Mouse (Mus musculus): ENCODE data around the gene Col4a2. TPM values are rescaled to one million over a fixed set of nuclear protein-coding genes. Genes with fewer than 3 reads are reported as not detected.

Col4a2 gene
- total RNA-seq, 1 experiment from 2014 or later, result 16.9 TPM

DNA sequence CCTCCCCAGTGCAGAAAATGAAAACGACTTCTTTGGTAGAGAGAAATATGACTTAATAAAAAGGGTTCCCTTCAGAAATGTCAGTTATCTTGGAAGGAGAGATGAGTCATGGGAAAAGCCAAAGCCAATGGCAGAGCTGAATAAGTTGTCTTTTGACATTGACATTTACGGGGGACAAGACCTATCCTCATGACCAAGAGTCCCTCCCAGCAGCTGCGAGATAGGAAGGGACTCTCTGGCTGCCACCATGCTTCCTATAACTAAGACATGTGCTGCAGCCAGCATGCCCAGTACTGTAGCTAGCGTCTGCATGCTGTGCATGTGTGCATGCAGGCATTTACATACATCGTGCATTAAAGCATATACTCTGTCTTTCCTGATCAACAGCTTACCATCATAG is 53.6 kb downstream of the Col4a2 start:
- no peak for ATAC-seq (replicated peaks in 1 of 2; ENCODE audit: insufficient read depth in 1 of 2, low FRiP score in 2 of 2, low TSS enrichment in 1 of 2, low read depth in 1 of 2, poor library complexity in 2 of 2, severe bottlenecking in 2 of 2)

DNA sequence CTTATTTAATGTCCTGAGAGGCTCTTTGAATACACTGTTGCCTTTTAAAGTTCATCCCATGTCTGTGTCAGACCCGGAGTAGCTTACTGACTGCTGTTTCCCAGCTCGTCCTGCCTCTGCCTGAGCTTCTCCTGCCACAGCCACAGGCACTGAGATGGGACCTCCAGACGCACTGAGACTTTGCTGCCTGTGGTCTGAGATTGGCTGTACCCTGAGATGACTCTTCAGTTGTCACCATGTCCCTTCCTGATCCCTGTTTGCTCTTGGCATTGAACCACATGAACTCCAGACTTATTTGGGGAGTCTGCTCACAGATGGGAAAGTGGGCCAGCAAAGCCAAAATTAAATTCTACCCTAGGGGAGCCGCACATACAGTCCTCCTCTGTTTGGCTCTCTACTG is 54.1 kb downstream of the Col4a2 start:
- no peak for ATAC-seq (replicated peaks in 1 of 2; ENCODE audit: insufficient read depth in 1 of 2, low FRiP score in 2 of 2, low TSS enrichment in 1 of 2, low read depth in 1 of 2, poor library complexity in 2 of 2, severe bottlenecking in 2 of 2)

DNA sequence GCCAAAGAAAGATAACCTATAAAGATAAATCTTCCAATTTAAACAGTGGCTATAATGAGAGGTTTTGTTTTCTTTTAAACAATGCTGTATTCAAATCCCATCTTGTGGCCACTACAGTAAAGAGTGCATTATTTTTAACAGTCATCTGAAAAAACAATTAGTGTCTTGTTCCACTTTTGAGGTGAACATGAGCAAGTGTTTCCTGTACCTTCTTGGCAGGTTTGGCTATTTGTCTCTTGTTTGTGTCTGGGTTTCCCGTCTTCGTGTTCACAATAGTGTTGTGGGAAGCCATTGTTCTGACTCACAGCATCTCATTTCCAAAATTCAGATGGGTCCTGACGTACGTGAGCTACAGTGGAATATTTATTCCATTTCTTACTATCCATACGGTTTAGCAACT is 55.1 kb downstream of the Col4a2 start:
- no peak for ATAC-seq (replicated peaks in 1 of 2; ENCODE audit: insufficient read depth in 1 of 2, low FRiP score in 2 of 2, low TSS enrichment in 1 of 2, low read depth in 1 of 2, poor library complexity in 2 of 2, severe bottlenecking in 2 of 2)

DNA sequence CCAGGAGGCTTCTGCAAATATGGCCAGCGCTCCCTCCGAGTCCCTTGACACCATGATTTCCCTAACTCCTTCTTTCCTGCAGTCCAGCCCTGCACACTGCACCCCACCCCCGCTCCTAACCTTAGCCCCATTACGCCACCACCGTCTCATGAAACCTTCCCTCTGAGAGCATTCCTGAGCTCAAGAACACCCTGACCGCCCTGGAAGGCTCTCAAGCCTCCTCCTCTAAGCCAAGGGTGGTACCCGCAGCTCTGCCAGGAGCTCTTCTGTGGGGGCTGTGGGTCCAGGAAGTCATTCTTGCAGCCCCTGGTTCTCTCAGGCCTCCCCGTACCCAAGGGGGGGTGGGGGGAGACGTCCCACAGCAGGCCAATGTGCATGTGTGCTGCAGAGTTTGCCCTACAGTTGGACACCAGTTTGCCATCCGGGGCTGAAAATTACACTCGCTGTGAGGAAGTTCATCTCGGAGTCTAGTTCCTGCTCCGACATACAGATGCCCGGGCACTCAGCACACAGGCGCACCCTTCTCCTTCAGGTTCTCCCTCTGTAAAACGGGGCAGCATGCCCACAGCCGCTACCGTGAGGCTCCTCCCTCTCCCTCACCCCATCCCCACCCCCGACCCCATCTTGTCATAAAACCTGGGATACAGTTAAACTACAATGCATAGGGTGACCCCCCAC is 57.1 kb downstream of the Col4a2 start:
- ATAC-seq (replicated peaks in 1 of 2; ENCODE audit: insufficient read depth in 1 of 2, low FRiP score in 2 of 2, low TSS enrichment in 1 of 2, low read depth in 1 of 2, poor library complexity in 2 of 2, severe bottlenecking in 2 of 2), result no peak

DNA sequence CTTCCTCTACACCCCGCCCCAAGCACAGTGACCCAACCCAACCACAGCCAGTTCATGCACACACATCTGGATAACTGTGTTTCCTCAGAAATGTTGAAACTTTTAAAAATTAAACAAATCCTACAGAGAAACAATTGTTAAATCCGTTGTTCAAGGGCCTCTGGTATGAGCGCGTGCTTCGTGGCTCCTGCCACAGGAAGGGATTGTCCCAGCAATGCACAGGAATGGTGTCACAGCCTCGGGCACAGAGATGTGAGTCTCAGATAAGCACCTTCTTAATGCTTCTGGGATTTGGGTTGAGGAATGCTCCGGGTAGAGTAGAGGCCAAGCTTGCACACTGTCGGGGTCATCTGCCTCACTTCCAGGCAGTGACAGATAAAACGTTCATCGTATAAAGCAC is 58.7 kb downstream of the Col4a2 start:
- ATAC-seq (replicated peaks in 1 of 2; ENCODE audit: insufficient read depth in 1 of 2, low FRiP score in 2 of 2, low TSS enrichment in 1 of 2, low read depth in 1 of 2, poor library complexity in 2 of 2, severe bottlenecking in 2 of 2), result no peak

DNA sequence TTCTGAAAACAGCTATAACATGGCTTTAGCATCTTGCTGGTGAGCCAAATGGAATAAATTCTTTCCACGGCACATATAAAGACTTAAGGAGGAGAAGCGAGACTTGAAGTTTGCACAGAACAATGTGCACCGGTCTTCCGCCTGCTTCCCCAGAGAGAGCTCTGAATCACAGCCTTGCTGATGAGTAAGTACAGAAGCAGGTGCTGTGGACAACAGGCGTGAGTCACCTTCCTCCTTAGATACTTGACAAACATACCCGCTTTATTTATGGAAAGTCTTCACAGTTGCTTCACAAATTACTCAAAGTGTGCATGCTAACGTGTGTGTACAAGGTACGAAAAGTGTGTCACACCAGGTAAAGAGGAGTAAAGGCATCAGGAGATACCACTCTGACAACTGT is 59.5 kb downstream of the Col4a2 start:
- ATAC-seq (replicated peaks in 1 of 2; ENCODE audit: insufficient read depth in 1 of 2, low FRiP score in 2 of 2, low TSS enrichment in 1 of 2, low read depth in 1 of 2, poor library complexity in 2 of 2, severe bottlenecking in 2 of 2), result no peak

DNA sequence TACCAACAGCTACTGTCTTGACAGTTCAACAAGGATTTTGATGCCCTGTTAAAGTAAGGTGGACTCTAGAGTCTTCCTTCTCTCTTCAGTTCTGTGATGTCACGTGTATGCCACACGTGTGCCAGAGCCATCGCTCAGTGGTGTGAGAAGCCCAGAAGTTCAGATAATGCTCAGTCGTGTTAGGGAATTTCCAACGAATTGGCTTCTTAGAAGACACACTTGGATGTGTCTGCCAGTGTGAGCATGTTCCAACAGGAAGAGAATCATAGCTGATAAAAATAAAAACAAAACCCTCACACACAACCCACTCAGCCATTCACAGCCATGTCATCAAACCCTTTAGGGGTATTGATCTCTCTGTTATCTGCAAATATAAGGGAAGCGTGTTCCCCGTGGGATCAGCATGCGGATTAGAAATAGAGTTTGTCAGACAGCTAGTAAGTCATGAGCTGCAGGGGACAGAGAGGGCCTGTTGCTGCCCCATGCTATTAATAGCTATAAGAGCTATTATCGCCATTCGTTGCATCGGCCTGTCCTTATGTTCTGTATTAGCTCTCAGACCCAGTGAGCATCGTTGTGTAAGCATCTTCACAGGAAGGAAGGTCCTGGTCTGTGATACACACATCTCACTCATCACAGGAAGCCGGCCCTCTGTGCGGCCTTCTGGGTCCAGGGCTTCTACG is 61.2 kb downstream of the Col4a2 start:
- no peak for ATAC-seq (replicated peaks in 1 of 2; ENCODE audit: insufficient read depth in 1 of 2, low FRiP score in 2 of 2, low TSS enrichment in 1 of 2, low read depth in 1 of 2, poor library complexity in 2 of 2, severe bottlenecking in 2 of 2)

DNA sequence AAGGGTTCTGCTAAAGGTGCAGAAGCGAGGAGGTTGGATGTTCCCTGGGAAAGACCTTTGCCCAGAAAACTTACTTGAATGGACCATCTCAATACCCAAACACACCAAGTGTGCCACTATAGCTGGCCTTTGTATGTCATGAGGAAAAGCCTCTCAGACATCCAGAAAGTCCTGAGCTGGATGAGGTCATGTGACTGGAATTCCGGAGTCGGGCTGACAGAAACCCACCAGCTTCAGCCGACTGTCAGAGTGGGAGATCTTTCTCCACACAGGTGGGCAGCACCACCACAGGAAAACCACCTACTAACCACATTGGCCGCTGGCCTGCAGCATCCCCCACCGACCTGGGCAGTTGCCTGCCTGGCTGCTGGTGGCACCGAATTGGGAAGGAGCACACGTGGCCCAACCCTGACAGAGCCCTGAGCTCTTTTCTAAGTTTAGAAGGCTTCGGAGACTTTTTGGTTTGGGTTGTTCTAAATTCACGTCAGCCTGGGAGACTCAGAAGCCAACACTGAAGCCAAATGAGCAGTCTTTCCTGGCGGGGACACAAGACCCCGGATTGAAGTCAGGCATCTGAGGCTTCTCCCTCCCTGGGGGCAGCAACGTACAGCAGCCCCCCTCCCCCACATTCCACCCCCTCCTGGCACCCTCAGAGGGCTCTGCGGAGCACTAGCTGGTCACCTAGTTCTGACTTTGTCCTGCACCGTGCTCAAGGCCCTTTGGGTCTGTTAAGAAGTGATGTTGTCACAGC is 61.9 kb downstream of the Col4a2 start:
- ATAC-seq (replicated peaks in 1 of 2; ENCODE audit: insufficient read depth in 1 of 2, low FRiP score in 2 of 2, low TSS enrichment in 1 of 2, low read depth in 1 of 2, poor library complexity in 2 of 2, severe bottlenecking in 2 of 2), result 0 out of 4 replicates have a peak, but pooled peaks of 1 of the 2 experiments have one; percentile 21

DNA sequence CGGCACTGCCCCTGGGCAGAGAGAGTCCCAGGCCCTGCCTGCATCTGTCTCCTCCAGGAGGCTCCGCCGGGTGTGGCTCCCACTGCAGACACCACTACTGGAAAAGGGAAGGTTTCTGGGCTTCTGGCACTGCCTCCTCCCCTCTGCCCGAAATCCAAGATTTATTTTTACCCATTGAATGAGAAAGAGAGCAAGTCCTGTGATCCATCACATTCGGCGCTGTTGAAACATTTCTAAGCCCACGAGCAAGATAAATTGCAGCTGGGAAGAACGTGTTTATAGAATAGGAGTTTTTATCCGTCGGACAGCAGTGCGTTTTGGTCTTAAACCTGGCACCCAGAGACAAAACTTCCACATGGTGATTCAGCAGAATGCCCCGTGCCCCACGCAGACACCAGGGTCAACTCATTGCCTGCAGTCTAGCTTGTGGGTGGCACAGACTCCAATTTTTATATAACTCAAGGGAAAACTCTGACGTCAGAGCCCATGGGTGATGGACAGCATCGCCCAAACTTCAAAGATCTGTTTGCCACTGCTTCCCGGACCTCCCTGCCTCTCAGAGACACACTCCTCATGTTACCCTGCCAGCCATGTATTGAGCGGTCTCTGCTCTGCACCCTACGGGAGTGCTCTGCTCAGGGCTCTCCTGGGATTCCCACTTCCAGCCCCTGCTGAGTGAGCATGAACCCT is 63.3 kb downstream of the Col4a2 start:
- no peak for ATAC-seq (replicated peaks in 1 of 2; ENCODE audit: insufficient read depth in 1 of 2, low FRiP score in 2 of 2, low TSS enrichment in 1 of 2, low read depth in 1 of 2, poor library complexity in 2 of 2, severe bottlenecking in 2 of 2)

DNA sequence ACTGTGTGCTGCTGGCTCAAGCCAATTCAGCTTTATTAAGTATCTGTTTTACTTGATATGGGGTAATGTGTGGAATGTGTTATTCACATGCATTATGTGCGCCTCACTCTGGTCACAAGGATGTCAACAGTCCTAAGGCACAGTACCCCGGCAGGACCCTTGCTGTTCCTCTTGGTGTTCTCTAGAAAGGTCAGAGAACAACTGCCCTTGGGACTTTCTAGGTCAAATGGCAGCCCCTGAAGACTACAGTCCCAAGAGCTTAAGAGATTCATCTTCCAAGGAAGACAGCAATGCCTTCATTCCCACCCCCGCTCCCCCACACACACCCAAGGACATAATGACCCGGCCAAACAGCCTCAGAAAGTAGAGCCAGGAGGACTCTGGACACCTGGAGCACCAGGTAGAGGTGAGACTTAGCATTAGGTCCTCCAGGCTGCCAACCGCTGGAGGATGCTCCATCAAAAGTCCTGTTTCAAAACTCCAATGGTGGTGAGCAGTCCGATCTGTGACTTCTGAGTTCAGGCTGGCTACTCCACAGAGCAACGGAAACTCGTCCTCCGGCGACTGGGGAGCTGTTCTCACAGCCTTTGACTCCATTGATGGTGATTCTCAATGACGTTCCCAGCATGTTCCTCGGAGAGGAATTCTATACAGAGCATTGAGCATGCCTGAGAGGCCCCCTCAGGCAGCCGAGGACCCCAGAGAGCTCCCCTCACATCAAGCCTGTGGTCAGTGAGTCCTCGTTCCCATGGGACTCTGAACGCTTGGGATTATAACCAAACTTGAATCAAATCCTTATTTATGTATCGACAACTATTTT is 65.0 kb downstream of the Col4a2 start:
- ATAC-seq (replicated peaks in 1 of 2; ENCODE audit: insufficient read depth in 1 of 2, low FRiP score in 2 of 2, low TSS enrichment in 1 of 2, low read depth in 1 of 2, poor library complexity in 2 of 2, severe bottlenecking in 2 of 2), result no peak

DNA sequence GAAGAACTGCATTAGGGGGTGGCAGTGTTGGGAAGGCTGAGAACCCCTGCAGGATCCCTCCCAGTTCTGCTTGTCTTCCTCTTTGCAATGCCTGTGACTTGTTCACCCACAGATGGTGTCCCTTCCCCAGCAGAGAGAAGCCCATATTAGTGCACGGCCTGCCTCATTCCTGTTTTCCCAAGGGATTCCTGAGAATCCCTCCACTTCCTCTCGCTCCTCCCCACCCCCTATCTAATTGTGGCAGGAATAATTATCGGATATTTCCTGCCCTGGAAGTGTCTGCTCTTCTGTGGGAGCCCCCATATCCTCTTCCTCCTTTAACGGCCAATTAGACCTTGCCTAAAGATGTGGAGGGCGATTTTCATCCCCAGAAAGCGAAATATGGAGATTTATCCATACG is 67.0 kb downstream of the Col4a2 start:
- no peak for ATAC-seq (replicated peaks in 1 of 2; ENCODE audit: insufficient read depth in 1 of 2, low FRiP score in 2 of 2, low TSS enrichment in 1 of 2, low read depth in 1 of 2, poor library complexity in 2 of 2, severe bottlenecking in 2 of 2)

DNA sequence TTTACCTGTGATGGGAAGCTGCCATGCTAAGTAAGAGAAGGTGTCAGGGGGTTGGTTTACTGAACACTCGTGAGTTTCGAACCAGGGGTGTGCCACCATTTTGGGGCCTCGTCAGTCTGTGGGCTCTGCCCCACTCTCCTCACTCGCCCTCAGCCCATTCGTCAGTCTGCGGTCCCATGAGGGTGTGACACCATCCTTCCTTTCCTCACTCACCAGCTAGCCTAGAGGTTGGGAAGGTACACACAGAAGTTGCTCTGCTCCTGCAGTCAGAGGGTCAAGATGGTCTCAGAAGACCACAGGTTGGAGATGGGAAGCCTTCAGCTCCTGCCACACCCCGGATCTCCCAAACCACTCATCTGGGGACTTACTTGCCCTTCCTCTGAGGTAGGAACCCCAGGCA is 68.9 kb downstream of the Col4a2 start:
- no peak for ATAC-seq (replicated peaks in 1 of 2; ENCODE audit: insufficient read depth in 1 of 2, low FRiP score in 2 of 2, low TSS enrichment in 1 of 2, low read depth in 1 of 2, poor library complexity in 2 of 2, severe bottlenecking in 2 of 2)

DNA sequence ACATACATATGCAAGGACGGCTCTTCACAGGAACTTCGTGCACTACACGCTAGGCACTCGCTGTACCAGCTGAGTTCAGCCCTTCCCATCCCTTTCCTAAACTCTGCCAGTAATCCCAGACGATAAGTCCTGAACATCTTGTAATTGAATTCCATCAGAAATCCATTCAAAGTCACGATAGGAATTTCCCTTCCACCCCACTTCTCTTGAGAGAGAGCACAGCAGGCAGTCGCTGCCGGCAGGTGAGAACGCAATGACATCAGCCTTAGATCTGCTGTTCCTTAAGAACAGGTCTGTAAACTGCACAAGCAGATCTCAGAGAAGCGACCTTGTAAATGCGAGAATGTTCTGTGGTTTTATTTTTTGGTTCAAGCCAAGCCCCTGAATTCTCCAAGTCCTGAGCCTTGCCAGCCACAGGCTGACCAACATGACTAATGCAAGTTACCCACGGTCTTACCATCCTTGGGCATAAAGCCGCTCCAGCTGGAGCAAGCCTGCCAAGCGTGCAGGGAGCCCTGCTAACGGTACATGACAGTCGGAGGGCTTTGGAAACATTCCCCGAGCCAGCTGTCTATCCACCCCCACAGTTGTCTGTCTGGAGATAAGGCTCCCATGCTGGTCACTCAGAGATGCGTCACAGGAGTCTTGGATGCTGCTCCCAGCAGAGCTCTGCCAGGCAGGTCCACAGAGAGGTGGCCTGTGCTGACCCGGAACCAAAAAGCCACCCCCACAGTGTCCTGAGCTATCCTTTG is 69.6 kb downstream of the Col4a2 start:
- ATAC-seq (replicated peaks in 1 of 2; ENCODE audit: insufficient read depth in 1 of 2, low FRiP score in 2 of 2, low TSS enrichment in 1 of 2, low read depth in 1 of 2, poor library complexity in 2 of 2, severe bottlenecking in 2 of 2), result no peak

DNA sequence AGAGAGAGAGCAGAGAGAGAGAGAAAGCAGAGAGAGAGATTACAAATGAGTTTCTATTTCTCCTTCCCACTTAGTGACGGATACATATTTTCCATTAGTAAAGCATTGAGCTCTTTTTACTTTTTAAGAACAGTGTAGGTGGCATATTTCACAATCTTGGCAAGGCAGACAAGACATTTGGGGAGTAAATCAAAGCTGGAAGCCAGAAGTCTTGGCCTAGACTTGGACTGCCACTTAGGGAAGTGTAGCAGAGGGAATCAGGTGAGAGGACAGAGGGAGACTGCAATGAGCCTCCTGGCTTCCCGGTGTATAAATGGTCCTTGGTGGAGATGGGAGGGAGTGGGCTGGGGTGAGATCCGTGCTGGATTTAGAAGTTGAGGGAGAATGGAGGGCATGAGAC is 70.3 kb downstream of the Col4a2 start:
- ATAC-seq (replicated peaks in 1 of 2; ENCODE audit: insufficient read depth in 1 of 2, low FRiP score in 2 of 2, low TSS enrichment in 1 of 2, low read depth in 1 of 2, poor library complexity in 2 of 2, severe bottlenecking in 2 of 2), result no peak

DNA sequence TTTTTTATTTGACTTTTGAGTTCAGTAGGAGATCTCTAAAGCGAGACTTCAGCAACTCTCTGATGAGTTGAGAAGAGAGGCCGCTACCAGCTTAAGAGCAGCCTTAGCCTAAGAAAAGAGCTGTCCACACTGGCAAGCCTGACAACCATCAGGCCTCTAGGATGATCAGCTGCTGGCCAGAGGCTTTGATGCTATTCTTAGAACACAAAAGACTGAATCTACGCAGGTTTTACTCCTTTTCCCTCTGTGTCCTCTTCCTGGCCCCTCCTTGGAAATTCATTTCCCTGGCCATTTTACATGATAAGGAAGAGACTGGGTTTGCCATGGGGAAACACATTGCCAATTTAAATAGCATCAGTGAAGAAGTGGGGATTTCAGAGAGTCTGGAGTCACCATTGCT is 70.8 kb downstream of the Col4a2 start:
- no peak for ATAC-seq (replicated peaks in 1 of 2; ENCODE audit: insufficient read depth in 1 of 2, low FRiP score in 2 of 2, low TSS enrichment in 1 of 2, low read depth in 1 of 2, poor library complexity in 2 of 2, severe bottlenecking in 2 of 2)

DNA sequence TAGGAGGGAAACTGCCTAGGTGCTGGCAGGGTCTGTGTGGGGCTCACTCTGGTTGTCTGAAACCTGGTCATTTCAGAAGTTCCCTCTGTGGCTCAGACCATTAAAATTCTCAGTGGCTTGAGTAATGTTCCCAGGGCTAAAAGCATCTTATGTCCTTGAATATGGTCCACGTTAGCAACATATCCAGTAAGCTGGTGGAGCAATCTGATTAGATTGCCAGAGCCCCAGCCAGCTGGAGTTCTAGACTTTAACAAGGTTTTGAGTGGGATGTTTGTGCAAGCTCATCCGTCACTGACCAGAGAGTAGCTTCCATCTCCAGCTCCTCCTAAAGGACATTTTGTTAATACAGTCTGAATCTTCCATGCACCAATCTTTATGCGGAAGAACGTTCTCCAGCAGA is 72.2 kb downstream of the Col4a2 start:
- no peak for ATAC-seq (replicated peaks in 1 of 2; ENCODE audit: insufficient read depth in 1 of 2, low FRiP score in 2 of 2, low TSS enrichment in 1 of 2, low read depth in 1 of 2, poor library complexity in 2 of 2, severe bottlenecking in 2 of 2)

Measured in hematopoietic stem cell, adult 5-6 weeks (primary cell).